Mouse (Mus musculus) embryonic facial prominence, embryonic 12.5 days (tissue): ENCODE measurements at regions not wholly inside any gene's neighbourhood (a gene's known extent, or its start where the extent isn't known, plus 50 kb on each side); places are given as distances from the start of the nearest gene placed in this dataset.

Source experiments
- ATAC-seq: fragments of 200-750 bp; cut with Nextera tagmentation; 2 replicates; pipeline ENCODE4 v1.8.0; 2017; ENCODE audit not compliant: insufficient number of reproducible peaks, insufficient read depth, low FRiP score, low TSS enrichment
- H3K27ac ChIP-seq: fragments of 300-500 bp; sonication (generic); 2 replicates; pipeline ENCODE4 v1.5.1; 2016; ENCODE audit warnings: mild to moderate bottlenecking
- H3K27me3 ChIP-seq: fragments of 300-500 bp; sonication (generic); 2 replicates; pipeline ENCODE4 v1.6.1; 2016; ENCODE audit warnings: mild to moderate bottlenecking, moderate library complexity
- H3K36me3 ChIP-seq: fragments of 300-500 bp; sonication (generic); 2 replicates; pipeline ENCODE4 v1.6.1; 2016; ENCODE audit warnings: mild to moderate bottlenecking
- H3K4me1 ChIP-seq: fragments of 300-500 bp; sonication (generic); 2 replicates; pipeline ENCODE4 v1.6.1; 2016
- H3K4me2 ChIP-seq: fragments of 300-500 bp; sonication (generic); replicated peaks from 2 replicates; pipeline ENCODE4 v1.6.1; 2016; ENCODE audit warnings: mild to moderate bottlenecking, moderate library complexity
- H3K4me3 ChIP-seq: fragments of 300-500 bp; sonication (generic); 2 replicates; pipeline ENCODE4 v1.5.1; 2016; ENCODE audit warnings: mild to moderate bottlenecking
- H3K9ac ChIP-seq: fragments of 300-500 bp; sonication (generic); 2 replicates; pipeline ENCODE4 v1.6.1; 2016; ENCODE audit warnings: mild to moderate bottlenecking, moderate library complexity
- H3K9me3 ChIP-seq: fragments of 300-500 bp; sonication (generic); 2 replicates; pipeline ENCODE4 v1.6.1; 2016; ENCODE audit warnings: mild to moderate bottlenecking, moderate library complexity
- WGBS: fragments of 180-500 bp; shearing (Covaris S2); methylation state at CpG from one replicate; pipeline ENCODE4 v1.1.7; 2016; 5-methylcytosine and 5-hydroxymethylcytosine counted together

DNA sequence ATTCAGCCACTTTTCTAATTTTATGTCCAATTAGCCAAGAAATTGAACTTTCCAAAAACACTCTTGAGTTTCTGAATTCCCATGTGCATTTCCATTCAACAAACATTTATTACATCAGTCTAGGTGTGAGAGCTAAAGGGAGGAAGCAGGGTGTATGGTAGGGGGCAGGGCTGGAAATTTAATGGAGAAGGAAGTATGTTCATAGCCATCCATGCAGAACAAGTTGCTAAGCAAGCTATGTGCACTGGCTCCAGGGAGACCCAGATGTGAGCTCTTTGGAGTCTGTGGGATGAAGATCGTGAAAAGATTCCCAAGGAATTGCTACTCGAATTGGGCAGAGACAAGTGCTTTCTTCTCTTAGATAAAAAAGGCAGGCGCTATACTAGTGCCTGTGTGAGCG is 388.2 kb upstream of the Fam92a start:
- no peak overlapping the region for H3K27ac ChIP-seq
- no peak overlapping the region for H3K4me3 ChIP-seq
- H3K27me3 ChIP-seq: no peaks in the 10 kb centered on the region
- no peak overlapping the region for H3K9ac ChIP-seq
- ATAC-seq: no peak
- no peaks in the 10 kb centered on the region for H3K9me3 ChIP-seq
- 81% methylated on average over 4 of the region's 4 CpGs for WGBS
- H3K4me2 ChIP-seq: no peak overlapping the region
- no peaks in the 10 kb centered on the region; the same call in 1 of the 2 replicates for H3K4me1 ChIP-seq
- no peaks in the 10 kb centered on the region for H3K36me3 ChIP-seq

DNA sequence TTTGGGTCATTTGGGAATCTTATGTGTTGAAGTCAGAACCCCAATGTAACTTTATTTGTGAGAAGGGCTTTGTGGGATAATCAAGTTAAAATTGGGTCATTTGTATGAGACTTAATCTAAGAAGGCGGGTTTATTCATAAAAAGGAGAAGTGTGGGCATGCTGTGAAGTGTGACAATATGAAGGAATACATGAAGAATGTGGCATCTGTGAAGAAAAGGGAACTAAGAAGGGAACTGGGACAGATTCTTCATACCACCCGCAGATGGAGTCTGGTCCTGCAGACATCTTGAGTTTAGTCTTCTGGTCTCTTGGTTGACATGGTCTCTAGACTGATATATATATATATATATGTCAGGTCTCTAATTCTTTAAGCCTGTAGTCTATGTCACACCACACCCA is 385.3 kb upstream of the Fam92a start:
- no peak overlapping the region for H3K4me3 ChIP-seq
- no peak for ATAC-seq
- no peaks in the 10 kb centered on the region for H3K36me3 ChIP-seq
- H3K9ac ChIP-seq: no peak overlapping the region
- no peak overlapping the region for H3K4me2 ChIP-seq
- WGBS: 88% methylated on average over 2 of the region's 2 CpGs
- H3K9me3 ChIP-seq: no peaks in the 10 kb centered on the region
- H3K27me3 ChIP-seq: no peaks in the 10 kb centered on the region
- no peak overlapping the region for H3K27ac ChIP-seq
- no peaks in the 10 kb centered on the region; the same call in 1 of the 2 replicates for H3K4me1 ChIP-seq

DNA sequence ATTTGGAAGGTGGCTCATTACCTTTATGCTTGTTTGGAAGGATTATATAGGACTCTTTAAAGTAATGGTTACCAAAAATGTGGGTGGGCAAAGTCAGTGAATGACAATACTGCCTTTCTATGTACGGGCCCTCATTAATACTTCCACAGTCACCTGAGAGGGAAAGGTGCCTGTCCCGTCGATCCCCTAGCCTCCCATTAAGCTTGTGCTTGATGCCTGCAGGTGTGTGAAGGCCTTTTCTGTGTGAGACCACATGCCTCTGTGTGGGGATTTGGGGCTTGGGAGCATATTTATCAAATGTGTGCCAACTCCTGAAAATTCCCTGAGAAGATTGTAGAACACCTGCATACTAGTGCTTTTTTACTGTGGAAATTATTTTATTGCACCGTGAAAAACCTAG is 377.4 kb upstream of the Fam92a start:
- H3K9ac ChIP-seq: no peak overlapping the region
- no peak for ATAC-seq
- no peaks in the 10 kb centered on the region for H3K9me3 ChIP-seq
- no peaks in the 10 kb centered on the region for H3K36me3 ChIP-seq
- H3K4me1 ChIP-seq: no peaks in the 10 kb centered on the region
- H3K4me3 ChIP-seq: no peak overlapping the region
- 84% methylated on average over 4 of the region's 4 CpGs for WGBS
- H3K27me3 ChIP-seq: no peaks in the 10 kb centered on the region
- no peak overlapping the region for H3K27ac ChIP-seq
- no peak overlapping the region for H3K4me2 ChIP-seq

DNA sequence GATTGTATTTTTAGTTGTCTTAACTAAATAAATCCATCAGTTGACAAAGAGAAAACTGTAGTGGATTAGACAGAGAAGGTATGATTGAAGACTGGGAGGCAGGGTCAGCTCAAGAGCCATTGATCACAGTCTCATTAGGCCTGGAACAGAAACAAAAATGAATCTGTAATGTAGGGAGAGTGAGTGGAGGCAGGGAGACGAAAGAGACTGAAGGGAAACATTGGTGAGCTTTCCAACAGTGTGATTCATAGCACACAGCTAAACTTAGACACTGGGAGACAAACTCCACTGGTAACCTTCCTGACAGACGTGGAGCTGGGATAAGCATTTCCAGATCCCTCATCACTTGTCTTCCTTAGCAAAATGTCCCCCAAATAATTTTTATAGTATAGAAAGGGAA is 372.1 kb upstream of the Fam92a start:
- Histone ChIP-seq H3K27me3 (no peaks in the 10 kb centered on the region), H3K27ac (no peak overlapping the region), H3K4me2 (no peak overlapping the region), H3K9me3 (no peaks in the 10 kb centered on the region), H3K4me1 (peaks cover 7% of the 10 kb centered on the region; the same call in 1 of the 2 replicates), H3K9ac (no peak overlapping the region), H3K4me3 (no peak overlapping the region), H3K36me3 (no peaks in the 10 kb centered on the region)
- ATAC-seq: no peak
- WGBS: 48% methylated on average over 2 of the region's 2 CpGs

DNA sequence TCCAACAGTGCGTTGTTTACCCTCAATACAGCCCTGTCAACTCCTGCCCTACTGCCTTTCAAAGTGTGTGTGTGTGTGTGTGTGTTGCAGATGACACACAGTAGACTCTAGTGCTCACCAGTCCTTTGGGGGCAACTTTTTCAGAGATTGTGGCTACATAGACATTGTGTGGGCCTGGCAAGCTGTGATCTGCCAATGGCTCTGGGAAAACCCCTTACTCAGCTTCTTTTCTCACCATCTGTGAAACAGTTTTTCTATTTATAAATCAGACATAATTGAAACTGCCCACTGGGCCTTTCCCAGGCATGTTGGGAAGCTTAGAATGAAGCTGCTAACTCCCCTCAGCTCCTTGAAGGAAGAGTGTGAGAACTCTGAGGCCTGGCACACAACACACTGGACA is 369.7 kb upstream of the Fam92a start:
- ATAC-seq: no peak
- Histone ChIP-seq H3K27me3 (no peaks in the 10 kb centered on the region), H3K9me3 (no peaks in the 10 kb centered on the region), H3K36me3 (no peaks in the 10 kb centered on the region), H3K4me1 (peaks cover 9% of the 10 kb centered on the region; the same call in 1 of the 2 replicates), H3K4me3 (no peak overlapping the region), H3K4me2 (no peak overlapping the region), H3K27ac (no peak overlapping the region), H3K9ac (no peak overlapping the region)
- WGBS: 100% methylated on average over 1 of the region's 1 CpGs

DNA sequence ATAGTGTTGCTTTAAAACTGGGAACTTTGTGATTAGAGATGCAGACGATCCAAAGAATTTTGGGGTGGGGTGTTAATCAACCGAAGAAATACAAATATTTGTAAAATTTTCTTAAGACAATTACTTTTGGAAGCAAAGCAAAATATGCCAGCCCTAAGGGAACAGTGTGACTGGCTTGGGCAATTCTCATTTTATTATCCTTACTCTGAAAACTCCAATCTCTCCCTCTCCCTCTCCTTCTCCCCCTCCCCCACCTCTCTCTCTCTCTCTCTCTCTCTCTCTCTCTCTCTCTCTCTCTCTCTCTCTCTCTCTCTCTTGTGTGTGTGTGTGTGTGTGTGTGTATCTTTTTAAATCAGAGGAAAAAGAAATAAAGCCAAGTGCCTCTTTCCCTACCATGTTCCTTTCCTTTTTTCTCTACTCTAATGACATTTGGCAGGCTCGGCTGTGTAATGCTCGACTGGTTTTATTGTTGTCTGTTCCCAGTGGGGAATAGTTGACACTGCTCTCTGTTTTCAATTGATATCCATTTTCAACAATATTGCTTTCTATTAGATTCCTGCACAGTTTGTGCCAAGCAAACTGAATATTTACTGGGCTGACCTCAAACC is 367.5 kb upstream of the Fam92a start:
- ATAC-seq: no peak
- 20% methylated on average over 4 of the region's 4 CpGs for WGBS
- Histone ChIP-seq H3K36me3 (no peaks in the 10 kb centered on the region), H3K4me2 (peak overlapping the region; percentile 33; the same call in 1 of the 2 replicates), H3K9ac (no peak overlapping the region), H3K27me3 (no peaks in the 10 kb centered on the region), H3K4me1 (peaks cover 9% of the 10 kb centered on the region; the same call in 1 of the 2 replicates), H3K27ac (0 out of 2 replicates have a peak overlapping the region, but pooled peaks have one; percentile 31), H3K9me3 (no peaks in the 10 kb centered on the region), H3K4me3 (no peak overlapping the region)

DNA sequence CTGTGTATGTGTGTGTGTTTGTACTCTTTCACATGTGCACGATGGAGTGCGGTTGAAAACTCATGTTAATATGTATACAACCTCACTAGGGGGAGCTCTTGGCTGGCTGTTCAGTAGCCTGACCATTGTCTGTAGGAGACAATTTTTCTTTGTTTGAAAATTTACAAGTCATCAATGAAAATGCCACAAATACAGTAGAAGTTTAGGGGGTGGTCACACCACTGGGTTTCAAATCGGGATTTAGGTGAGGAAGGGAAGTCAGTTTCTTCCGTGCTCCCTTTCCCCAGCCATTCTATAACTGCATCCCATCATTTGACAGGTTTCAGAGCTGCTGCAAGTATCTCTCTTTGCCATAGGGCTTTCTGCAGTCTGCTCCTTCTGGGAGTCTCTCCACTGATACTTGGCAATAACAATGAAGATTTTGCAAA is 366.9 kb upstream of the Fam92a start:
- peaks cover 9% of the 10 kb centered on the region; the same call in 1 of the 2 replicates for H3K4me1 ChIP-seq
- H3K4me3 ChIP-seq: no peak overlapping the region
- no peaks in the 10 kb centered on the region for H3K36me3 ChIP-seq
- WGBS: 7% methylated on average over 4 of the region's 4 CpGs
- ATAC-seq: 0 out of 2 replicates have a peak, but pooled peaks have one; percentile 35
- no peaks in the 10 kb centered on the region for H3K9me3 ChIP-seq
- peak overlapping the region; percentile 33 for H3K4me2 ChIP-seq
- H3K27ac ChIP-seq: 0 out of 2 replicates have a peak overlapping the region, but pooled peaks have one; percentile 31
- H3K27me3 ChIP-seq: no peaks in the 10 kb centered on the region
- no peak overlapping the region for H3K9ac ChIP-seq

DNA sequence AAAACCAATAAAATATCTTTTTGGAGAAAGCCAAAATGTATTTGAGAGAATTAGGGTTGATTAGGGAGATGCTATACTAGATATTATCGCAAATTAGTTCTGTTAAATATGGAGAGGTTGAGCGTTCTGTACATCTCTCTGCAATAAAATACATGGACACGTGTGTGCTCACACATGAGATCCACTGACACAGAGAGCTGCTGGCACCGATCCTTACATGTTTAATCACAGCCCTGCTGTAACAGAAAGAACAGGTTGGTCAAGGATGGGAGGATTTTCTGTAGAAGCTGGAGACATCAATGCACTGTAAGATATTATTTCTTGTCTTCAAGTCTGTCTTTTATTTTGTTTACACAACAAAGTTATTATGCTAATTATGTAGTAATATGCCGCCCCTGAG is 366.2 kb upstream of the Fam92a start:
- ATAC-seq: no peak
- H3K4me1 ChIP-seq: peaks cover 9% of the 10 kb centered on the region; the same call in 1 of the 2 replicates
- 69% methylated on average over 5 of the region's 5 CpGs for WGBS
- no peak overlapping the region for H3K4me2 ChIP-seq
- H3K9me3 ChIP-seq: no peaks in the 10 kb centered on the region
- no peak overlapping the region for H3K4me3 ChIP-seq
- H3K27ac ChIP-seq: no peak overlapping the region
- H3K36me3 ChIP-seq: no peaks in the 10 kb centered on the region
- H3K9ac ChIP-seq: no peak overlapping the region
- H3K27me3 ChIP-seq: no peaks in the 10 kb centered on the region

DNA sequence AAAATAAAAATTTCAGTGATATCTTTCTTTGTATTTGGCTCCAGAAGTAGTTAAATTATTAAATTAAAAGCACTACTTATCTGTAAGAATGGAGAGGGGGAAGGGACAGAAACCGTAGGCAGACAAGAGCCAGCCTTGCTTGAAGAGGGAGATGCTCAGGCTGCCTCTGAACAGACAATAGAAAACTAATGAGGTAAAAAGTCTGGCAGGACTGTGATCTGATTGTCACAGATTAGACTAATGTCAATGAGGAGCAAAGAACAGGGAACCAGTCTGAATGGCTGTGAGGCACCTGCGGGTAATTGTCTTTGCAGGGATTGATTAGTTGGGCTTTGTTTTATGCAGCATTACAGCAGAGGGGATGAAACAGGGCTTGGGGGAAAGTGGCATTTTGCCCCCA is 362.3 kb upstream of the Fam92a start:
- ATAC-seq: no peak
- no peaks in the 10 kb centered on the region for H3K9me3 ChIP-seq
- H3K27ac ChIP-seq: no peak overlapping the region
- H3K4me1 ChIP-seq: peaks cover 5% of the 10 kb centered on the region; the same call in 1 of the 2 replicates
- H3K27me3 ChIP-seq: no peaks in the 10 kb centered on the region
- no peak overlapping the region for H3K9ac ChIP-seq
- H3K36me3 ChIP-seq: no peaks in the 10 kb centered on the region
- no peak overlapping the region for H3K4me3 ChIP-seq
- no peak overlapping the region for H3K4me2 ChIP-seq
- 36% methylated on average over 2 of the region's 2 CpGs for WGBS

DNA sequence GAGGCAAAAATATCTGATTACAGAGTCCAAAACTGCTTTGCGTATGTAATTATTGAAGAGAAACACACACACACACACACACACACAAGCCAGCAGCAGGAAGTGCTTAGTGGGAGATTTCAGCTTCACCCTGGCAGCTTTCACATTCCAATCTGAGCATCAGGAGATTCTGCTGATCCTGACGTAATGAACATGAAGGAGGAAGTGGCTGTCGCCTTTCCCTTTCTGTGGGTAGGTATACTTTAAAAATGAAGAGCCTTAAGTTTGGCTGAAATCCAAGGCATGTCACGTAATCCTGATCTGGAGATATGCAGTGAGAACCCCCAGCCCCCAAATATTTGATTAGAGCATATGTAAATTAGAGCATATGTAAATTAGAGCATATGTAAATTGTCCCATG is 361.1 kb upstream of the Fam92a start:
- no peaks in the 10 kb centered on the region for H3K4me1 ChIP-seq
- 45% methylated on average over 4 of the region's 4 CpGs for WGBS
- no peaks in the 10 kb centered on the region for H3K9me3 ChIP-seq
- ATAC-seq: no peak
- H3K4me2 ChIP-seq: no peak overlapping the region
- no peak overlapping the region for H3K27ac ChIP-seq
- no peak overlapping the region for H3K9ac ChIP-seq
- no peaks in the 10 kb centered on the region for H3K27me3 ChIP-seq
- no peaks in the 10 kb centered on the region for H3K36me3 ChIP-seq
- no peak overlapping the region for H3K4me3 ChIP-seq

DNA sequence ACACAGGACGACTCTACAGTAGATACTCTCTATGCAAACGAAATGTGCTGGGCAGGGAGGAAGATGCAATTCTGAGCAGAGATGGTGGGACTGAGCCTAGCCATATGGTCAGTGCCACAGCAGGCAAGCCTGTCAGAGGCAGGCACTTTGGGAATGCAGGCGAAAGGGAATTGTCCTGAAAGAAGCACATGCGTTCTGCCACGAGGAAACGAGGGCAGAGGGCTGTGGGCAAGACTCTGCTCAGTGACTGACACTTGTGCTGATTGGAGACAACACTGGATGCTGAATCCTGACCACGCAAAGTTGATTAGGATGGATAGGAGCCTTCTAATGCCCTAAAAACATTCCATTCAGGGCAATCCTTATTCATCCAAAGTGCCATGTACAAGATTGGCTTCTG is 350.5 kb upstream of the Fam92a start:
- no peak overlapping the region for H3K4me2 ChIP-seq
- 67% methylated on average over 7 of the region's 7 CpGs for WGBS
- no peak for ATAC-seq
- H3K36me3 ChIP-seq: no peaks in the 10 kb centered on the region
- no peak overlapping the region for H3K4me3 ChIP-seq
- H3K9ac ChIP-seq: no peak overlapping the region
- no peaks in the 10 kb centered on the region for H3K9me3 ChIP-seq
- no peaks in the 10 kb centered on the region for H3K4me1 ChIP-seq
- H3K27me3 ChIP-seq: no peaks in the 10 kb centered on the region
- H3K27ac ChIP-seq: no peak overlapping the region

DNA sequence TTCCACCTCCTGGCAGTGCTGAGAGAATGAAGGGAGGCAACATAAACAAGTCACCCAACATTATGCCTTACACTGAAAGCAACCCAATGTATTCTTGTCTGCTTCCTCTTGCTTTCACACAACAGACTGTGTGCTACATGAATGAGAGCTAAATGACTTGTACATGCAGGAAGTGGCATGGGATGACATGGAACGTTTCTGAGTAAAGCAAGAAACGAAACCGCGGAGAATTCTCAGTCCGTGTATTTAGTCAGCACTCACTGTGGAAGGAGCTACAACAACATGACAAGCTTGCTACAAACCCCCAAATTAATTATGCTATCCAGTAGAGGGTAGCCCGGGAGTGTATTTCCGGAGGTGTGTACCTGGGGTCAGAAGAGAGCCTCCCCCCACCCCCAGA is 349.4 kb upstream of the Fam92a start:
- Histone ChIP-seq H3K4me3 (no peak overlapping the region), H3K9me3 (no peaks in the 10 kb centered on the region), H3K27ac (no peak overlapping the region), H3K36me3 (no peaks in the 10 kb centered on the region), H3K4me1 (no peaks in the 10 kb centered on the region), H3K27me3 (no peaks in the 10 kb centered on the region), H3K9ac (no peak overlapping the region), H3K4me2 (no peak overlapping the region)
- WGBS: 88% methylated on average over 7 of the region's 7 CpGs
- ATAC-seq: no peak
